Mouse (Mus musculus) lung, postnatal 0 days (tissue): Measurements from ENCODE around the gene Actn3. TPM values are rescaled to one million over a fixed set of nuclear protein-coding genes. Genes with fewer than 3 reads are reported as not detected.
"Not testable (repeated sequence)": the region's sequence is repeated elsewhere in the genome, so short reads cannot be mapped to it uniquely, and the experiment has no call there.

Source experiments
- ATAC-seq: fragments of 200-750 bp; cut with Nextera tagmentation; 2 replicates; pipeline ENCODE4 v1.8.0; 2017; ENCODE audit warnings: moderate library complexity
- DNase-seq: peaks from one replicate; pipeline ENCODE4 v3.0.0-alpha.2; 2016; ENCODE audit warnings: low spot score
- H3K27ac ChIP-seq: fragments of 300-500 bp; sonication (generic); 2 replicates; pipeline ENCODE4 v1.5.1; 2014; ENCODE audit warnings: antibody characterized with exemption, mild to moderate bottlenecking, low read length, mixed read lengths
- H3K27me3 ChIP-seq: fragments of 300-500 bp; sonication (generic); replicated peaks from 2 replicates; pipeline ENCODE4 v1.6.1; 2014; ENCODE audit warnings: low read length, mixed read lengths; ENCODE audit not compliant: insufficient read depth
- H3K36me3 ChIP-seq: fragments of 300-500 bp; sonication (generic); 2 replicates; pipeline ENCODE4 v1.6.1; 2014; ENCODE audit warnings: low read length, mixed read lengths; ENCODE audit not compliant: insufficient read depth
- H3K4me1 ChIP-seq: fragments of 300-500 bp; sonication (generic); 2 replicates; pipeline ENCODE4 v1.6.1; 2014; ENCODE audit warnings: antibody characterized with exemption, low read depth, low read length, mixed read lengths; ENCODE audit not compliant: insufficient read depth
- H3K4me2 ChIP-seq: fragments of 300-500 bp; sonication (generic); replicated peaks from 2 replicates; pipeline ENCODE4 v1.6.1; 2014; ENCODE audit warnings: low read depth, mild to moderate bottlenecking, low read length, moderate library complexity, mixed read lengths
- H3K4me3 ChIP-seq: fragments of 300-500 bp; sonication (generic); 2 replicates; pipeline ENCODE4 v1.5.1; 2014; ENCODE audit warnings: low read depth, low read length
- H3K9ac ChIP-seq: fragments of 300-500 bp; sonication (generic); replicated peaks from 2 replicates; pipeline ENCODE4 v1.6.1; 2014; ENCODE audit warnings: low read depth, mild to moderate bottlenecking
- H3K9me3 ChIP-seq: fragments of 300-500 bp; sonication (generic); 2 replicates; pipeline ENCODE4 v1.6.1; 2016; ENCODE audit warnings: low read length, mixed read lengths
- CTCF ChIP-seq: IDR thresholded peaks from 2 replicates; pipeline ENCODE4 v1.5.1; 2016; ENCODE audit warnings: antibody characterized with exemption, mild to moderate bottlenecking
- EP300 ChIP-seq: IDR thresholded peaks from 2 replicates; pipeline ENCODE4 v1.6.1; 2016; ENCODE audit warnings: antibody characterized with exemption, mild to moderate bottlenecking, control low read depth
- WGBS: fragments of 180-500 bp; shearing (Covaris S2); extraction: QIAGEN DNeasy Blood & Tissue Kit; methylation state at CpG from one replicate; pipeline ENCODE4 v1.1.7; 2014; 5-methylcytosine and 5-hydroxymethylcytosine counted together
- polyA plus RNA-seq: library from polyadenylated mRNA; unstranded; fragments of >200 nt; fragmentation: Nextera tagmentation; extraction: Ambion mirVana; gene quantifications from 2 replicates; pipeline ENCODE4 v1.2.1, GENCODE M21; 2015

Actn3 gene
- polyA plus RNA-seq, 1 experiment from 2014 or later = 0.27 TPM

DNA sequence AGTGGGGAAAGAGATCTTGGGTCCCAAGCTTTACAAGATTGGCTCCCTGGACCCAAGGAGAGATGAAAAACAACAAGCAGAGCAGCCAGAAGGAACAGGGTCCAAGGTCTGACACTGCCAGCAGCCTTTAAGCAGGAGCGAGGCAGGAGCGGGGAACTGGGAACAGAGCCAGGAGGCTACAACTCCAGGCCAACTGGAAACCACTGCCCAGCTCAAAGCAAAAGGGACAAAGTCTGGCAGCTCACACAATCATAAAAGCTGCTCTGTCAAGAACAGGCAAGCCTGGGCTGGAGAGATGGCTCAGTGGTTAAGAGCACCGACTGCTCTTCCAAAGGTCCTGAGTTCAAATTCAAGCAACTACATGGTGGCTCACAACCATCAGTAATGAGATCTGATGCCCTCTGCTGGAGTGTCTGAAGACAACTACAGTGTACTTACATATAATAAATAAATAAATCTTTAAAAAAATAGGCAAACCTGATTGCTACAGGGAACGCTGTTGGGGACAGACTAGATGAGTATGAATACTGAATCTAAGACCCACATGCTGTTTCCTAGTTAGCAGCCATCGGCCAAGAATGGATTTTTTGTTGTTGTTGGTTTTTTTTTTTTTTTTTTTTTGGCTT, 56.9 kb downstream of the Actn3 start:
- DNase-seq = peak; percentile 54
- Histone ChIP-seq H3K4me1 (no peaks in the 10 kb centered on the region), H3K36me3 (peaks cover 6% of the 10 kb centered on the region; the same call in 1 of the 2 replicates), H3K9me3 (no peaks in the 10 kb centered on the region), H3K4me3 (no peak overlapping the region), H3K27me3 (no peaks in the 10 kb centered on the region), H3K4me2 (no peak overlapping the region), H3K27ac (no peak overlapping the region), H3K9ac (no peak overlapping the region)
- TF ChIP-seq CTCF = peak; percentile 29
- TF ChIP-seq EP300 = no peak
- 40% methylated on average over 5 of the region's 5 CpGs for WGBS
- ATAC-seq = peak; percentile 48

DNA sequence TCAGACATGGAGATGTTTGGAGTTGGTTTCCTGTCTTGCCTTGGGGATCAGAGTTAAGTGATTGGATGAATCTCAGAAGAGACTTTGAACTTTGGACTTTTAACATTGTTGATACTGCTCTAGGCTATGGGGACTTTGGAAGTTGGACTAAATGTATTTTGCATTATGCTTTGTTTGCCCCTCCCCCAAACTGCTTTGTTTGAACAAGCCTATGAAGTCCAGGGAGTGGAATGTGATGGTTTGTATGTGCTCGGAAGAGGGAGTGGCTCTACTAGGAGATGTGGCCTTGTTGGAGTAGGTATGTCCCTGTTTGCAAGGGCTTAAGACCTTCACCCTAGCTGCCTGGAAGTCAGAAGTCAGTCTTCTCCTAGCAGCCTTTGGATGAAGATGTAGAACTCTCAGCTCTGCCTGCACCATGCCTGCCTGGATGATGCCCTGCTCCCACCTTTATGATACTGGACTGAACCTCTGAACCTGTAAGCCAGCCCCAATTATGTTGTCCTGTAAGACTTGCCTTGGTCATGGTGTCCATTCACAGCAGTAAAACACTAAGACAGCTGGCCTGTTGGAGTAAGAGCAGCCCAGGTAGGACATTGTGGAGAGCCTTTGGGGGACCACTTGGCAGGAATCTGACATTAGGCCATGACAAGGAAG, 60.4 kb downstream of the Actn3 start:
- H3K4me1 ChIP-seq = no peaks in the 10 kb centered on the region
- H3K9ac ChIP-seq = no peak overlapping the region
- WGBS = 30% methylated on average over 1 of the region's 1 CpGs
- no peak overlapping the region for H3K4me3 ChIP-seq
- no peaks in the 10 kb centered on the region for H3K36me3 ChIP-seq
- H3K27ac ChIP-seq = no peak overlapping the region
- no peak overlapping the region for H3K4me2 ChIP-seq
- DNase-seq = peak; percentile 38
- H3K27me3 ChIP-seq = no peaks in the 10 kb centered on the region
- no peaks in the 10 kb centered on the region for H3K9me3 ChIP-seq
- peak; percentile 60 for ATAC-seq
- TF ChIP-seq CTCF (no peak), EP300 (no peak)

- no peak overlapping the region for H3K27ac ChIP-seq
- no peaks in the 10 kb centered on the region for H3K27me3 ChIP-seq
- H3K9me3 ChIP-seq = no peaks in the 10 kb centered on the region
- TF ChIP-seq EP300 (no peak), CTCF (peak; percentile 53)
- H3K9ac ChIP-seq = no peak overlapping the region
- DNase-seq (no peak), ATAC-seq (no peak)
- H3K36me3 ChIP-seq = no peaks in the 10 kb centered on the region
- WGBS = 85% methylated on average over 5 of the region's 6 CpGs
- H3K4me2 ChIP-seq = no peak overlapping the region
- no peak overlapping the region for H3K4me3 ChIP-seq
- peaks cover 8% of the 10 kb centered on the region; the same call in 1 of the 2 replicates for H3K4me1 ChIP-seq
Measured at GRCm38 (mm10) chr19:4813015-4813414, 64.7 kb downstream of the Actn3 start.

DNA sequence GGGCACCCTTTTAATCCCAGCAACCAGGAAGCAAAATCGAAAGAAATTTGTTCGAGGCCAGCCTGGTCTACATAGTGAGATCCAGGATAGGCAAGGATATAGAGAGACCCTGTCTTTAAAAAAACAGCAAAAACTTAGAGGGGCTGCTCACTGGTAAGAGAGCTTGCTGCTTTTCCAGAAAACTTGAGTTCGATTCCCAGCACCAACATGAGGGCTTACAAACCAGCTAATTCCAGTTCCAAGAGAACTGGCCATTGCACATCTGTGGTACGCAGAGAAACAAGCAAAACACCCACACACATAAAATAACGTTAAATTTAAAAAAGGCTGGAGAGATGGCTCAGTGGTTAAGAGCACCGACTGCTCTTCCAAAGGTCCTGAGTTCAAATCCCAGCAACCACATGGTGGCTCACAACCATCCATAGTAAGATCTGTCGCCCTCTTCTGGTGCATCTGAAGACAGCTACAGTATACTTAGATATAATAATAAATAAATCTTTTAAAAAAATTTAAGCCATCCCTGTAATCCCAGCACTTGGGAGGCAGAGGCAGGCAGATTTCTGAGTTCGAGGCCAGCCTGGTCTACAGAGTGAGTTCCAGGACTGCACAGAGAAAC, 65.3 kb downstream of the Actn3 start:
- DNase-seq, H3K4me1 ChIP-seq, H3K36me3 ChIP-seq, ATAC-seq, H3K9me3 ChIP-seq, H3K27me3 ChIP-seq: not testable (repeated sequence)
- peak overlapping the region; percentile 76; the same call in 1 of the 2 replicates for H3K4me3 ChIP-seq
- peak; percentile 26 for TF ChIP-seq CTCF
- WGBS = 70% methylated on average over 8 of the region's 8 CpGs
- H3K4me2 ChIP-seq = peak overlapping the region; percentile 85
- H3K27ac ChIP-seq = peak overlapping the region; percentile 94
- peak overlapping the region; percentile 63; the same call in 1 of the 2 replicates for H3K9ac ChIP-seq

GRCm38 (mm10) chr19:4811909-4812242, 65.8 kb downstream of the Actn3 start:
- H3K9ac ChIP-seq = peak overlapping the region; percentile 63
- 2% methylated on average over 12 of the region's 12 CpGs for WGBS
- ATAC-seq (peak; percentile 39), DNase-seq (no peak)
- no peaks in the 10 kb centered on the region for H3K36me3 ChIP-seq
- H3K27me3 ChIP-seq = no peaks in the 10 kb centered on the region
- peaks cover 8% of the 10 kb centered on the region; the same call in 1 of the 2 replicates for H3K4me1 ChIP-seq
- TF ChIP-seq EP300 (no peak), CTCF (no peak)
- H3K4me2 ChIP-seq = peak overlapping the region; percentile 85
- peak overlapping the region; percentile 76 for H3K4me3 ChIP-seq
- peak overlapping the region; percentile 94 for H3K27ac ChIP-seq
- H3K9me3 ChIP-seq = no peaks in the 10 kb centered on the region

Other genes with a start within 250 kb of the Actn3 start
- 0.71 and 1.4 TPM in 2 replicates for gene Gm960, start 179.2 kb downstream of the Actn3 start, polyA plus RNA-seq
- gene Sptbn2, start 166.7 kb downstream of the Actn3 start, polyA plus RNA-seq = 0.50 and 0.51 TPM in 2 replicates
- gene Rbm4b, start 121.4 kb downstream of the Actn3 start, polyA plus RNA-seq = 23.4 and 26.8 TPM in 2 replicates
- 28.6 and 29.4 TPM in 2 replicates for gene Rbm4, start 84.0 kb downstream of the Actn3 start, polyA plus RNA-seq
- 13.9 and 19.7 TPM in 2 replicates for gene Gm21992, start 66.3 kb downstream of the Actn3 start, polyA plus RNA-seq
- 24.3 and 25.1 TPM in 2 replicates for gene Rbm14, start 66.3 kb downstream of the Actn3 start, polyA plus RNA-seq
- 53.0 and 54.5 TPM in 2 replicates for gene Ccs, start 38.6 kb downstream of the Actn3 start, polyA plus RNA-seq
- 0.51 and 0.62 TPM in 2 replicates for gene Ccdc87, start 38.5 kb downstream of the Actn3 start, polyA plus RNA-seq
- 34.2 and 35.2 TPM in 2 replicates for gene Ctsf, start 22.8 kb downstream of the Actn3 start, polyA plus RNA-seq
- gene Zdhhc24, start 759 bp upstream of the Actn3 start, polyA plus RNA-seq = 8.1 and 9.1 TPM in 2 replicates
- gene Bbs1, start 28.7 kb upstream of the Actn3 start, polyA plus RNA-seq = 1.6 and 1.9 TPM in 2 replicates
- gene Dpp3, start 50.4 kb upstream of the Actn3 start, polyA plus RNA-seq = 47.6 and 47.7 TPM in 2 replicates
- gene Peli3, start 65.2 kb upstream of the Actn3 start, polyA plus RNA-seq = 0.85 and 1.8 TPM in 2 replicates
- gene Mrpl11, start 84.2 kb upstream of the Actn3 start, polyA plus RNA-seq = 52.1 and 55.1 TPM in 2 replicates
- 0.04 TPM in 1 of 2 replicates, not detected in the other for gene Npas4, start 112.4 kb upstream of the Actn3 start, polyA plus RNA-seq
- 0.88 TPM in 2 replicates for gene Slc29a2, start 146.0 kb upstream of the Actn3 start, polyA plus RNA-seq
- 33.8 and 36.3 TPM in 2 replicates for gene B4gat1, start 160.9 kb upstream of the Actn3 start, polyA plus RNA-seq
- 1.1 and 1.6 TPM in 2 replicates for gene AC124502.3, start 161.0 kb upstream of the Actn3 start, polyA plus RNA-seq
- gene Brms1, start 163.4 kb upstream of the Actn3 start, polyA plus RNA-seq = 40.8 and 47.6 TPM in 2 replicates
- 1.7 and 1.9 TPM in 2 replicates for gene Rin1, start 172.6 kb upstream of the Actn3 start, polyA plus RNA-seq
- 23.1 and 25.1 TPM in 2 replicates for gene Cd248, start 190.2 kb upstream of the Actn3 start, polyA plus RNA-seq
- gene Tmem151a, start 207.6 kb upstream of the Actn3 start, polyA plus RNA-seq = 4.1 and 4.5 TPM in 2 replicates
- gene Yif1a, start 210.6 kb upstream of the Actn3 start, polyA plus RNA-seq = 93.3 and 105 TPM in 2 replicates
- 0.70 and 0.89 TPM in 2 replicates for gene Cnih2, start 220.6 kb upstream of the Actn3 start, polyA plus RNA-seq
- 228 and 240 TPM in 2 replicates for gene Rab1b, start 229.2 kb upstream of the Actn3 start, polyA plus RNA-seq
- 10.1 and 10.8 TPM in 2 replicates for gene Klc2, start 240.7 kb upstream of the Actn3 start, polyA plus RNA-seq